Mouse (Mus musculus) bone marrow macrophage, adult 2 months (primary cell): ENCODE measurements around the gene Slc22a12.

Experiments
- CTCF ChIP-seq: IDR thresholded peaks from 2 replicates; pipeline ENCODE4 v1.5.1; 2012; ENCODE audit warnings: low read depth, mild to moderate bottlenecking, low read length, moderate library complexity
- POLR2A ChIP-seq: IDR thresholded peaks from 2 replicates; pipeline ENCODE4 v1.6.1; 2012; ENCODE audit warnings: mild to moderate bottlenecking, low read depth, low read length, borderline replicate concordance

GRCm38 (mm10) chr19:6553819-6554582, 11.2 kb upstream of the Slc22a12 start:
- TF ChIP-seq CTCF (no peak), POLR2A (no peak)
